Mouse (Mus musculus) lung, postnatal 0 days (tissue): ENCODE measurements around the gene Dnlz. TPM values are rescaled to one million over a fixed set of nuclear protein-coding genes. Genes with fewer than 3 reads are reported as not detected.

Source experiments
- ATAC-seq: fragments of 200-750 bp; cut with Nextera tagmentation; 2 replicates; pipeline ENCODE4 v1.8.0; 2017; ENCODE audit warnings: moderate library complexity
- DNase-seq: peaks from one replicate; pipeline ENCODE4 v3.0.0-alpha.2; 2016; ENCODE audit warnings: low spot score
- H3K27ac ChIP-seq: fragments of 300-500 bp; sonication (generic); 2 replicates; pipeline ENCODE4 v1.5.1; 2014; ENCODE audit warnings: antibody characterized with exemption, mild to moderate bottlenecking, low read length, mixed read lengths
- H3K27me3 ChIP-seq: fragments of 300-500 bp; sonication (generic); replicated peaks from 2 replicates; pipeline ENCODE4 v1.6.1; 2014; ENCODE audit warnings: low read length, mixed read lengths; ENCODE audit not compliant: insufficient read depth
- H3K36me3 ChIP-seq: fragments of 300-500 bp; sonication (generic); 2 replicates; pipeline ENCODE4 v1.6.1; 2014; ENCODE audit warnings: low read length, mixed read lengths; ENCODE audit not compliant: insufficient read depth
- H3K4me1 ChIP-seq: fragments of 300-500 bp; sonication (generic); 2 replicates; pipeline ENCODE4 v1.6.1; 2014; ENCODE audit warnings: antibody characterized with exemption, low read depth, low read length, mixed read lengths; ENCODE audit not compliant: insufficient read depth
- H3K4me2 ChIP-seq: fragments of 300-500 bp; sonication (generic); replicated peaks from 2 replicates; pipeline ENCODE4 v1.6.1; 2014; ENCODE audit warnings: low read depth, mild to moderate bottlenecking, low read length, moderate library complexity, mixed read lengths
- H3K4me3 ChIP-seq: fragments of 300-500 bp; sonication (generic); 2 replicates; pipeline ENCODE4 v1.5.1; 2014; ENCODE audit warnings: low read depth, low read length
- H3K9ac ChIP-seq: fragments of 300-500 bp; sonication (generic); replicated peaks from 2 replicates; pipeline ENCODE4 v1.6.1; 2014; ENCODE audit warnings: low read depth, mild to moderate bottlenecking
- H3K9me3 ChIP-seq: fragments of 300-500 bp; sonication (generic); 2 replicates; pipeline ENCODE4 v1.6.1; 2016; ENCODE audit warnings: low read length, mixed read lengths
- CTCF ChIP-seq: IDR thresholded peaks from 2 replicates; pipeline ENCODE4 v1.5.1; 2016; ENCODE audit warnings: antibody characterized with exemption, mild to moderate bottlenecking
- EP300 ChIP-seq: IDR thresholded peaks from 2 replicates; pipeline ENCODE4 v1.6.1; 2016; ENCODE audit warnings: antibody characterized with exemption, mild to moderate bottlenecking, control low read depth
- WGBS: fragments of 180-500 bp; shearing (Covaris S2); extraction: QIAGEN DNeasy Blood & Tissue Kit; methylation state at CpG from one replicate; pipeline ENCODE4 v1.1.7; 2014; 5-methylcytosine and 5-hydroxymethylcytosine counted together
- polyA plus RNA-seq: library from polyadenylated mRNA; unstranded; fragments of >200 nt; fragmentation: Nextera tagmentation; extraction: Ambion mirVana; gene quantifications from 2 replicates; pipeline ENCODE4 v1.2.1, GENCODE M21; 2015

Gene Dnlz
- polyA plus RNA-seq, 1 experiment from 2014 or later = 15.5 TPM

DNA sequence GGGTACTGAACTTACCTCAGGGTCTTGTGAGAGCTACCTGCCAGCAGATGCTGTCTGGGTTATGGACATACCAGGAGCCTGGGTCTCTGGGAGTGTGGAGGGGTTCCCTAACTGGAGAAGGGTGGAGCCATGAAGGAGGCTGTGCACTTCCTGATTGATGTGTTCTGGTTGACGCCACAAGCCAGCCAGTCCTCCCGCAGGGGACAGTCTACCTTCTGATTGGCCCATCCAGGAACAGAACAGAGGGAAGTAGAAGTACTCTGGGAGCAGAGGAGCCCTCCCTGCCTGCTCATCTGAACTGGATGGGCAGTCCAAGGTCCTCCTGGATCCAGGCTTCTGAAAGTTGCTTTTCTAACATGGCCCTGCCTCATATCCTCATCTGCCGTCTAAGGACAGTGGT is 8.9 kb upstream of the Dnlz start, which contains the start of gene Card9:
Card9 (minus strand) TSS at position 147 of the 400 bp plus-strand sequence.
- 0 out of 2 replicates have a peak within 1 kb of the TSS, but pooled peaks have one; percentile 11 for H3K4me2 ChIP-seq
- ATAC-seq (peak; percentile 13; the same call in 1 of the 2 replicates), DNase-seq (peak; percentile 32)
- 33% methylated on average over 3 of the region's 3 CpGs for WGBS
- H3K9ac ChIP-seq = no peak within 1 kb of the TSS
- peak within 1 kb of the TSS; percentile 38; the same call in 1 of the 2 replicates for H3K27ac ChIP-seq
- H3K9me3 ChIP-seq = no peaks in the 10 kb centered on the region
- H3K27me3 ChIP-seq = no peaks in the 10 kb centered on the region
- no peaks in the 10 kb centered on the region; the same call in 1 of the 2 replicates for H3K4me1 ChIP-seq
- TF ChIP-seq EP300 = no peak
- no peak for TF ChIP-seq CTCF
- no peaks in the 10 kb centered on the region for H3K36me3 ChIP-seq
- no peak within 1 kb of the TSS for H3K4me3 ChIP-seq

DNA sequence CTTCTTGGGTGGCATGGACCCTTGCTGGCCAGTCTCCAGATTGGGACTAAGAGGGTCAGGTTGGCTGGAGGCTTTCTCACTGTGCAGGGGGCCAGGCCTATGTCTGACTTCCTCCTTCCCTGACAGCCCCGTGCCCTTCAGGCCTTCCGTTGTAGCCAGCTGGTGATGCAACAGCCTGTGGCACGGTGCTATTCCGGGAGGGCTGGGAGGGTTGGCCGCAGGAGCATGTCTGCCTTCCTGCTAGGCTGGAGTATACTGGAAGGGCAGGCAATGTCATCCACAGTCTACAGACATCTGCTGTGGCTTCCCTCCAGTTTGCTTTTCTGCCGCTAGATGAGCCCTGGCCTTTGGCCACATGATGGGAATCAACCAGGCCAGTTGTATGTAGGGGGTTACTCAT is 8.1 kb upstream of the Dnlz start:
- H3K9me3 ChIP-seq = no peaks in the 10 kb centered on the region
- H3K9ac ChIP-seq = no peak overlapping the region
- no peaks in the 10 kb centered on the region for H3K27me3 ChIP-seq
- ATAC-seq = peak; percentile 49
- no peak overlapping the region for H3K4me3 ChIP-seq
- H3K4me2 ChIP-seq = 0 out of 2 replicates have a peak overlapping the region, but pooled peaks have one; percentile 11
- WGBS = 42% methylated on average over 6 of the region's 6 CpGs
- no peaks in the 10 kb centered on the region for H3K36me3 ChIP-seq
- peak; percentile 66 for DNase-seq
- no peak overlapping the region for H3K27ac ChIP-seq
- no peaks in the 10 kb centered on the region; the same call in 1 of the 2 replicates for H3K4me1 ChIP-seq
- TF ChIP-seq EP300 = no peak
- no peak for TF ChIP-seq CTCF

- Histone ChIP-seq H3K9me3 (no peaks in the 10 kb centered on the region), H3K9ac (no peak overlapping the region), H3K4me2 (no peak overlapping the region), H3K27me3 (no peaks in the 10 kb centered on the region), H3K4me3 (no peak overlapping the region), H3K4me1 (no peaks in the 10 kb centered on the region), H3K27ac (no peak overlapping the region), H3K36me3 (no peaks in the 10 kb centered on the region)
- WGBS = 85% methylated on average over 13 of the region's 13 CpGs
- no peak for TF ChIP-seq EP300
- TF ChIP-seq CTCF = no peak
- ATAC-seq (no peak), DNase-seq (no peak)
These were observed 6.9 kb upstream of the Dnlz start for GRCm38 (mm10) chr2:26358667-26359320.

DNA sequence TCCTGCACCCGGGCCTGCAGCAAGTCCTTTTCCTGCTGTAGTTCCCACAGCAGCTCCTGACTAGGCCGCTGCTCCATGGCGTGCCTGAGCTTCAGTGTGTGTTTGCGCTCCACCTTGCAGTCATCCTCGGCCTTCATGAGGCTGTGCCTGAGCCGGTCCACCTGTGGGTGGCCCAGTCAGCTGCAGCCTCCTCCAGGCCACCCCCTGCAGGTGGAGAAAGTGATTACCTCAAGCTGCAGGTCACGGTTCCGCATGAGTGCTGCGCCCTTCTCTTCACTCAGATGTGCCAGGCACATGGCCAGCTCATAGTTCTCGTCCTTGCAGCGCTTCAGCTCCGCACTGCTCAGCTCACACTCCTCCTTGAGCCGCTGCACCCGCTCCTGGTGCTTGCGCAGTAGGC is 5.6 kb upstream of the Dnlz start:
- H3K27ac ChIP-seq = no peak overlapping the region
- no peaks in the 10 kb centered on the region for H3K27me3 ChIP-seq
- H3K4me2 ChIP-seq = no peak overlapping the region
- ATAC-seq (0 out of 2 replicates have a peak, but pooled peaks have one; percentile 8), DNase-seq (no peak)
- H3K4me1 ChIP-seq = peaks cover 4% of the 10 kb centered on the region; the same call in 1 of the 2 replicates
- TF ChIP-seq CTCF = peak; percentile 61
- TF ChIP-seq EP300 = no peak
- H3K9ac ChIP-seq = no peak overlapping the region
- H3K9me3 ChIP-seq = no peaks in the 10 kb centered on the region
- no peaks in the 10 kb centered on the region for H3K36me3 ChIP-seq
- WGBS = 46% methylated on average over 15 of the region's 15 CpGs
- H3K4me3 ChIP-seq = no peak overlapping the region

DNA sequence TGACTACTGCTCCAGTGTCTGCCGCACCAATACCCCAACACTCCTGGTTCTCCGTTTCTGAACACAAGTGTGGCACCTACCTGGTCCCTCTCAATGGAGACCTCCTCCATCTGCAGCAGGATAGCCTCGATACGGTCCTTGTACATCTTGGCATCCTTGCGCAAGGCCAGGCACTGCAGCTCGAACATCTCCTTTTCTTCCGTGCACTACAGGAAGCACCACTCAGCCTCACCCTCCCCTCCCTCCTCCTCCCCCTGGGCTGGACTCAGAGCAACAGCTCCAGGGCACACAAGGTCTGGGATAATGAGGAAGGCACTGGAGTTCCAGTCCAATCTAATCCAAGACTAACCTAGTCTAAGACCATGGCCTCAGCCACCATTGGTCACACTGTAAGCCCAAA is 4.8 kb upstream of the Dnlz start:
- 57% methylated on average over 7 of the region's 7 CpGs for WGBS

DNA sequence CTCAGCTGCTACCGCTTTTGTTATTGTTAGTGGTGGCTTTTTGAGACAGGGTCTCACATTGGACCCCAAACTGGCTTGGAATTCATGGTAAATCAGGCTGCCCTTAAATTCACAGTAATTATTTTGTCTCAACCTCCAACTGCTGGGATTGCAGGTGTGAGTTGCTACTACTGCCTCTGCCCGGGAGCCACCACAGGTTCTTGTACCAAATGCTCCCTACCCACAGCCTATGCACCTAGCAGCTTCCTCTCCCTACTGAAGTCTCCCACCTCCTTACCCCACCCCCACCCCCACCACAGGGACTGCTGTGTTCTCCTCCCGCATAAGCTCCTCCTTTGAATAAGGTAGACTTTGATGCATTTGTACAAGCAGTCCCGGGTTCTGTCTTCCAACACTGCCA is 4.3 kb upstream of the Dnlz start:
- no peak for TF ChIP-seq CTCF
- no peak for TF ChIP-seq EP300
- Histone ChIP-seq H3K4me2 (peak overlapping the region; percentile 6; the same call in 1 of the 2 replicates), H3K4me1 (peaks cover 7% of the 10 kb centered on the region; the same call in 1 of the 2 replicates), H3K27me3 (no peaks in the 10 kb centered on the region), H3K4me3 (no peak overlapping the region), H3K9me3 (no peaks in the 10 kb centered on the region), H3K9ac (no peak overlapping the region), H3K27ac (no peak overlapping the region; the same call in 1 of the 2 replicates), H3K36me3 (no peaks in the 10 kb centered on the region)
- 77% methylated on average over 4 of the region's 4 CpGs for WGBS
- ATAC-seq (no peak), DNase-seq (no peak)

More for the DNA sequence above, 4.8 kb upstream of the Dnlz start:
- DNase-seq (peak; percentile 50), ATAC-seq (peak; percentile 18)
- H3K27ac ChIP-seq = no peak overlapping the region
- no peak overlapping the region for H3K9ac ChIP-seq
- no peak overlapping the region for H3K4me3 ChIP-seq
- H3K9me3 ChIP-seq = no peaks in the 10 kb centered on the region
- TF ChIP-seq CTCF (no peak), EP300 (no peak)
- peaks cover 6% of the 10 kb centered on the region; the same call in 1 of the 2 replicates for H3K4me1 ChIP-seq
- H3K4me2 ChIP-seq = peak overlapping the region; percentile 6; the same call in 1 of the 2 replicates
- no peaks in the 10 kb centered on the region for H3K36me3 ChIP-seq
- H3K27me3 ChIP-seq = no peaks in the 10 kb centered on the region
